Mouse (Mus musculus): ENCODE measurements at regions not wholly inside any gene's neighbourhood (a gene's known extent, or its start where the extent isn't known, plus 50 kb on each side); places are given as distances from the start of the nearest gene placed in this dataset.

- H3K4me2 ChIP-seq: no peak overlapping the region
- ATAC-seq (ENCODE audit: insufficient number of reproducible peaks, insufficient read depth, low FRiP score, low TSS enrichment, low read depth): no peak
- H3K36me3 ChIP-seq: no peaks in the 10 kb centered on the region
- H3K9me3 ChIP-seq: no peaks in the 10 kb centered on the region
- no peak overlapping the region for H3K9ac ChIP-seq (replicated peaks)
- no peak overlapping the region for H3K4me3 ChIP-seq (replicated peaks)
- H3K4me1 ChIP-seq (replicated peaks): no peaks in the 10 kb centered on the region
- no peak overlapping the region for H3K27ac ChIP-seq
- 84% methylated on average over 4 of the region's 4 CpGs for WGBS
- H3K27me3 ChIP-seq: no peaks in the 10 kb centered on the region
Observed at GRCm38 (mm10) chr17:68218246-68218645, 55.4 kb upstream of the L3mbtl4 start.

- no peak overlapping the region for H3K27ac ChIP-seq
- H3K9ac ChIP-seq (replicated peaks): no peak overlapping the region
- no peaks in the 10 kb centered on the region for H3K36me3 ChIP-seq
- H3K4me3 ChIP-seq (replicated peaks): no peak overlapping the region
- no peaks in the 10 kb centered on the region for H3K4me1 ChIP-seq (replicated peaks)
- H3K27me3 ChIP-seq: no peaks in the 10 kb centered on the region
- H3K9me3 ChIP-seq: peaks cover 5% of the 10 kb centered on the region
- WGBS: 84% methylated on average over 3 of the region's 3 CpGs
- ATAC-seq (ENCODE audit: insufficient number of reproducible peaks, insufficient read depth, low FRiP score, low TSS enrichment, low read depth): no peak
- H3K4me2 ChIP-seq: no peak overlapping the region
Observed at GRCm38 (mm10) chr17:68223170-68223569, 50.4 kb upstream of the L3mbtl4 start.

Data from limb, embryonic 12.5 days (tissue).